Mouse (Mus musculus) midbrain, postnatal 0 days (tissue): ENCODE measurements around the gene Cdr2l. TPM values are rescaled to one million over a fixed set of nuclear protein-coding genes. Genes with fewer than 3 reads are reported as not detected.

Experiments used
- ATAC-seq: fragments of 200-750 bp; cut with Nextera tagmentation; 2 replicates; pipeline ENCODE4 v1.8.0; 2017; ENCODE audit warnings: moderate number of reproducible peaks, mild to moderate bottlenecking, moderate TSS enrichment, moderate library complexity; ENCODE audit not compliant: low FRiP score
- DNase-seq: peaks from one replicate; pipeline ENCODE4 v3.0.0-alpha.2; 2015; ENCODE audit warnings: low spot score
- H3K27ac ChIP-seq: fragments of 300-500 bp; sonication (generic); 2 replicates; pipeline ENCODE4 v1.5.1; 2014; ENCODE audit warnings: low read depth, mild to moderate bottlenecking, low read length, mixed read lengths
- H3K27me3 ChIP-seq: fragments of 300-500 bp; sonication (generic); 2 replicates; pipeline ENCODE4 v1.6.1; 2014; ENCODE audit warnings: low read length, control low read depth, mixed read lengths; ENCODE audit not compliant: insufficient read depth
- H3K36me3 ChIP-seq: fragments of 300-500 bp; sonication (generic); 2 replicates; pipeline ENCODE4 v1.6.1; 2014; ENCODE audit warnings: low read length, control low read depth, mixed read lengths; ENCODE audit not compliant: insufficient read depth
- H3K4me1 ChIP-seq: fragments of 300-500 bp; sonication (generic); 2 replicates; pipeline ENCODE4 v1.6.1; 2014; ENCODE audit warnings: mild to moderate bottlenecking, control low read depth, antibody characterized with exemption, low read length, mixed read lengths; ENCODE audit not compliant: insufficient read depth
- H3K4me2 ChIP-seq: fragments of 300-500 bp; sonication (generic); 2 replicates; pipeline ENCODE4 v1.6.1; 2014; ENCODE audit warnings: low read depth, mild to moderate bottlenecking, low read length, mixed read lengths; ENCODE audit not compliant: poor library complexity, severe bottlenecking
- H3K4me3 ChIP-seq: fragments of 300-500 bp; sonication (generic); 2 replicates; pipeline ENCODE4 v1.5.1; 2014; ENCODE audit warnings: low read depth, mild to moderate bottlenecking, low read length, moderate library complexity
- H3K9ac ChIP-seq: fragments of 300-500 bp; sonication (generic); replicated peaks from 2 replicates; pipeline ENCODE4 v1.6.1; 2014; ENCODE audit warnings: mild to moderate bottlenecking, low read length, moderate library complexity, mixed read lengths; ENCODE audit not compliant: poor library complexity, severe bottlenecking
- H3K9me3 ChIP-seq: fragments of 300-500 bp; sonication (generic); 2 replicates; pipeline ENCODE4 v1.6.1; 2016; ENCODE audit warnings: low read length, control low read depth
- CTCF ChIP-seq: IDR thresholded peaks from 2 replicates; pipeline ENCODE4 v1.5.1; 2016; ENCODE audit warnings: antibody characterized with exemption, mild to moderate bottlenecking
- WGBS: fragments of 180-500 bp; shearing (Covaris S2); extraction: QIAGEN DNeasy Blood & Tissue Kit; methylation state at CpG from one replicate; pipeline ENCODE4 v1.1.7; 2014; 5-methylcytosine and 5-hydroxymethylcytosine counted together
- polyA plus RNA-seq: library from polyadenylated mRNA; unstranded; fragments of >200 nt; fragmentation: Nextera tagmentation; extraction: Ambion mirVana; gene quantifications from 2 replicates; pipeline ENCODE4 v1.2.1, GENCODE M21; 2015
- total RNA-seq: library from RNA; depleted of rRNA; stranded (reverse); fragments of >200 nt; gene quantifications from 2 replicates; pipeline ENCODE4 v1.2.3, GENCODE M21; 2014

The Cdr2l gene
- total and polyA plus RNA-seq, 2 experiments from 2014 or later, result 17.2 to 68.8 TPM

DNA sequence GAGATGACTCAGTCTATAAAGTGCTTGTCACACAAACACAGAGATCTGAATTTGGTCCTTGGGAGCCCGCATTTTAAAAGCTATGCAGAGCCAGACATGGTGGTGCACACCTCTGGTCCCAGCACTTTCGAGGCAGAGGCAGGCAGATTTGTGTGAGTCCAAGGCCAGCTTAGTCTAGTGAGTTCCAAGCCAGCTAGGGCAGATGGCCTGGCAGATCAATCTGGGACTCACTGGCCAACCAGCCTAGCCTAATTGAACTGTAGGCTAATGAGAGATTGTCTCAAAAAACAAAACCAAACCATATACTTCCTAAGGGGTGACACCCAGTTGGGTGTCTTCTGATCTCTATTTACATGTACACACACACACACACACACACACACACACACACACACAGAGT lies 40.5 kb upstream of the Cdr2l start:
- no peak overlapping the region for H3K27ac ChIP-seq
- no peaks in the 10 kb centered on the region for H3K36me3 ChIP-seq
- H3K4me2 ChIP-seq, result no peak overlapping the region
- no peaks in the 10 kb centered on the region for H3K4me1 ChIP-seq
- DNase-seq (no peak), ATAC-seq (no peak)
- no peak overlapping the region for H3K9ac ChIP-seq
- WGBS, result 65% methylated on average over 2 of the region's 2 CpGs
- H3K4me3 ChIP-seq, result no peak overlapping the region
- H3K27me3 ChIP-seq, result 0 out of 2 replicates have a peak, but pooled peaks cover 1% of the 10 kb centered on the region
- H3K9me3 ChIP-seq, result no peaks in the 10 kb centered on the region
- TF ChIP-seq CTCF, result no peak

DNA sequence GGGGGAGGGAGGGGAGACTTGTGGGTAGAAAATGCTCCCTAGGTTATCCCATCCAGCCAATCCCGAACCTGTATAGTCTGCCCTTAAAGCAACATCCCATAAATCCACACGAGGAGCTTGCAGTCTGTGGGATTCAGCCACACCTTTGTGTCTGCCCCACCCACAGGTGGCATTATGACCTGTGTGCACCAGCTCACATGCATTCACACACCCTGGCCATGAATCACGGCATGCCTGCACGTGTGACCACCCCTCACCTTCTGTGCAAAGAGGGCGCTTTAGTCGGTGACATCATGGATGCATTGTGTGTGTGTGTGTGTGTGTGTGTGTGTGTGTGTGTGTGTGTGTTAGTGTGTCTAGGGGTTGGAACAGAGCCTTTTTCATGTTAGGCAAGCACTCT lies 39.9 kb upstream of the Cdr2l start:
- H3K27ac ChIP-seq, result no peak overlapping the region
- ATAC-seq (no peak), DNase-seq (no peak)
- no peak overlapping the region for H3K9ac ChIP-seq
- no peak overlapping the region for H3K4me2 ChIP-seq
- no peaks in the 10 kb centered on the region for H3K36me3 ChIP-seq
- no peak for TF ChIP-seq CTCF
- 73% methylated on average over 6 of the region's 6 CpGs for WGBS
- no peak overlapping the region for H3K4me3 ChIP-seq
- no peaks in the 10 kb centered on the region for H3K9me3 ChIP-seq
- H3K27me3 ChIP-seq, result no peaks in the 10 kb centered on the region
- H3K4me1 ChIP-seq, result no peaks in the 10 kb centered on the region

DNA sequence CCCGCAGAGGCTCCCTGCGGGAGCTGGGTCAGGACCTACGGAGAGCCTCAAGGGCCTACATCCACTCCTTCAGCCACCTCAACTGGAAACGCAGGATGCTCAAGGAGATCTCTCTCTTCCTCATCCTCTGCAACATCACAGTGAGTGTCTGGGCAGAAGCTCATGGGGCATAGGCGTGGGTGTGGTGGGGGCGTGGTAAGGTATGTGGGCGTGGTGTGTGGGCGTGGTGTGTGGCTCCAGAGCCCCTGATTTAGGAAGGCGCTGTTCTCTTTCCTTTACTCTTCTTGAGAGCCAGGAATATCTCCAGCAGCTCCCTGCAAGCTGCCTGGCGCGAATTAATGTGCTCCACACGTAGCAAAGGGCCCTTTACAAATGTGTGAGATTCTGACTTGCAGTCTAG lies 36.7 kb upstream of the Cdr2l start:
- no peaks in the 10 kb centered on the region for H3K9me3 ChIP-seq
- WGBS, result 24% methylated on average over 12 of the region's 12 CpGs
- no peak for ATAC-seq

DNA sequence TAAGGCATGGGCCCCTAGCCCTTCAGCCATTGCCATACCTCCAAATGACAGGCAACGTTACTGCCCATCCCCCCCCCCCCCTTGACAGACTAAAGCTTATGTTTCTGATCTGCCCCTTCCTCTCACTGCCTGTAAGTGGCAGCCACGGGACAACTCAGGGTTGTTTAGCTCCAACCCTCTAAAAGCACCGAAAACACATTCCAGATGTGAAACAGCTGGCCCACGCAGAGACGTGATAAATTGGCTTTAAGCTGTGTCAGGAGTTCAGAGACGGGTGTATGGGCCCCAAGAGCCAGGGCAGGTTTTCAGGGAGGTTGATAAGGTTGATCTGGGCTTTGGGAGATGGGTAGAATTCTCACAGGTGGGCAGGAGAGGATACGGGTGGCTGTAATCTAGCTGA lies 36.2 kb upstream of the Cdr2l start:
- ATAC-seq, result no peak
- WGBS, result 55% methylated on average over 7 of the region's 7 CpGs

More for the DNA sequence above, 36.7 kb upstream of the Cdr2l start:
- H3K36me3 ChIP-seq, result peaks cover 19% of the 10 kb centered on the region
- H3K4me1 ChIP-seq, result no peaks in the 10 kb centered on the region
- no peak overlapping the region for H3K27ac ChIP-seq
- DNase-seq, result no peak
- H3K4me3 ChIP-seq, result no peak overlapping the region
- no peak overlapping the region for H3K9ac ChIP-seq
- TF ChIP-seq CTCF, result no peak
- H3K4me2 ChIP-seq, result no peak overlapping the region
- H3K27me3 ChIP-seq, result no peaks in the 10 kb centered on the region

DNA sequence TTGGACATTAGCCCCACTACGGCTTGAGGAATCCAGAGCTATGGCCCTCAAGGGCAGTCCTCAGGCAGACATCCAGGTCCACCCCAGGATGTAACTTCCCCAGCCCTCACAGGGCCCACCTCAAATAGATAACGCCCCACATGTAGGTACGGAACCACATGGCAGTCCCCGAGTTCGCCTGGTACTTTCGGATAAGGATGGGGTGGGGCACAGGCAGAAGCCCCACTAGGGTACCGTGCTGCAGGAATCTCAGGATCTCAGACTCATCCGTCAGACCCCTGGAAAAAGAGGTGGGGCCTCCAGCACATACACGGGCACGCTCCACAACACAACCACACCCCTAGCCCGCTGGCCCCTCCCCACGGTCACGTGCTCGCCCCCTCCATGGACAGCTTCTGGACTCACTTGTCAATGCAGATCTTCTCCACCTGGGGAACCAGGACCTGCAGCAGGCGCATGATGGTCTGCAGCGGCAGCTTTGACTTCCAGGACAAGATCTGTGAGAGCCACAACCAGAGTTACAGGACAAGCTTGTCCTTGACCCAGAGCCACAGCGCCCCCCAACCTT lies 33.0 kb upstream of the Cdr2l start:
- no peak overlapping the region for H3K27ac ChIP-seq
- no peak for ATAC-seq
- H3K4me2 ChIP-seq, result no peak overlapping the region
- peaks cover 52% of the 10 kb centered on the region for H3K36me3 ChIP-seq
- no peaks in the 10 kb centered on the region for H3K27me3 ChIP-seq
- DNase-seq, result no peak
- 67% methylated on average over 17 of the region's 17 CpGs for WGBS
- TF ChIP-seq CTCF, result no peak
- H3K4me1 ChIP-seq, result no peaks in the 10 kb centered on the region
- no peak overlapping the region for H3K4me3 ChIP-seq
- H3K9ac ChIP-seq, result no peak overlapping the region
- no peaks in the 10 kb centered on the region for H3K9me3 ChIP-seq

More for the DNA sequence above, 36.2 kb upstream of the Cdr2l start:
- Histone ChIP-seq H3K27ac (no peak overlapping the region), H3K9me3 (no peaks in the 10 kb centered on the region), H3K9ac (no peak overlapping the region), H3K36me3 (peaks cover 23% of the 10 kb centered on the region), H3K4me3 (no peak overlapping the region), H3K4me2 (no peak overlapping the region), H3K27me3 (no peaks in the 10 kb centered on the region), H3K4me1 (no peaks in the 10 kb centered on the region)
- DNase-seq, result no peak
- TF ChIP-seq CTCF, result 0 out of 2 replicates have a peak, but pooled peaks have one; percentile 8

DNA sequence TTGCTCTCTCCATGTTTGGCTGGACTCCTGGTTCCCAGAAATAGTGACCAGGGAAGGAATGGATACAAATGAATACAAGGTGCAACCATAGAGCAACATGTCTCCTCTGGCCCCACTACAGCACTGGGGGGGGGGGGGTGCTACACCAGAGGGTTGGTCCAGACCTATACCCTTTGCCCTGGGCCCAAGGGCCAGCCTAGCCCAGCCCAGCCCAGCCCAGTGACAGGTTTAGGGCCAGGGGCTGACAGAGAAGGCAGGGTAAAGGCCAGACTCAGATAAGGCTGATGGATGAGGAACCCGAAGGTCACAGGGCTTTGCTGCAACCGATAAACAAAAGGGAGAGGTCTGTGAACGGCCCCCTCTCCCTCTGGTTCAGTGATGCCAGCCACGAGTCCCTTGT lies 31.7 kb upstream of the Cdr2l start:
- H3K27ac ChIP-seq, result no peak overlapping the region
- no peak overlapping the region for H3K4me3 ChIP-seq
- TF ChIP-seq CTCF, result no peak
- DNase-seq (no peak), ATAC-seq (no peak)
- no peaks in the 10 kb centered on the region for H3K27me3 ChIP-seq
- H3K9ac ChIP-seq, result no peak overlapping the region
- H3K9me3 ChIP-seq, result no peaks in the 10 kb centered on the region
- no peak overlapping the region for H3K4me2 ChIP-seq
- no peaks in the 10 kb centered on the region for H3K4me1 ChIP-seq
- H3K36me3 ChIP-seq, result peaks cover 53% of the 10 kb centered on the region
- 79% methylated on average over 4 of the region's 4 CpGs for WGBS
